Mouse (Mus musculus) thymus, adult 2 months (tissue): ENCODE measurements around the gene Gon7.

Experiments
- CTCF ChIP-seq: fragments of 200-500 bp; IDR thresholded peaks from 2 replicates; pipeline ENCODE4 v1.5.1; 2012; ENCODE audit warnings: mild to moderate bottlenecking, control low read depth, low read length, moderate library complexity, borderline replicate concordance; ENCODE audit not compliant: control insufficient read depth, poor library complexity, insufficient read depth; ENCODE audit errors: extremely low read depth
- POLR2A ChIP-seq: fragments of 200-500 bp; IDR thresholded peaks from 2 replicates; pipeline ENCODE4 v1.6.1; 2012; ENCODE audit warnings: mild to moderate bottlenecking, low read length, control low read depth, moderate library complexity; ENCODE audit not compliant: control insufficient read depth, poor library complexity, insufficient read depth; ENCODE audit errors: extremely low read depth

- no peak for TF ChIP-seq POLR2A
- TF ChIP-seq CTCF, result no peak
Measured at GRCm38 (mm10) chr12:102710851-102711375, 46.7 kb downstream of the Gon7 start.
